Mouse (Mus musculus): Measurements from ENCODE around the gene Kcnj12. TPM values are rescaled to one million over a fixed set of nuclear protein-coding genes. Genes with fewer than 3 reads are reported as not detected.

Kcnj12 gene
- total and polyA plus RNA-seq, 3 experiments: not detected

DNA sequence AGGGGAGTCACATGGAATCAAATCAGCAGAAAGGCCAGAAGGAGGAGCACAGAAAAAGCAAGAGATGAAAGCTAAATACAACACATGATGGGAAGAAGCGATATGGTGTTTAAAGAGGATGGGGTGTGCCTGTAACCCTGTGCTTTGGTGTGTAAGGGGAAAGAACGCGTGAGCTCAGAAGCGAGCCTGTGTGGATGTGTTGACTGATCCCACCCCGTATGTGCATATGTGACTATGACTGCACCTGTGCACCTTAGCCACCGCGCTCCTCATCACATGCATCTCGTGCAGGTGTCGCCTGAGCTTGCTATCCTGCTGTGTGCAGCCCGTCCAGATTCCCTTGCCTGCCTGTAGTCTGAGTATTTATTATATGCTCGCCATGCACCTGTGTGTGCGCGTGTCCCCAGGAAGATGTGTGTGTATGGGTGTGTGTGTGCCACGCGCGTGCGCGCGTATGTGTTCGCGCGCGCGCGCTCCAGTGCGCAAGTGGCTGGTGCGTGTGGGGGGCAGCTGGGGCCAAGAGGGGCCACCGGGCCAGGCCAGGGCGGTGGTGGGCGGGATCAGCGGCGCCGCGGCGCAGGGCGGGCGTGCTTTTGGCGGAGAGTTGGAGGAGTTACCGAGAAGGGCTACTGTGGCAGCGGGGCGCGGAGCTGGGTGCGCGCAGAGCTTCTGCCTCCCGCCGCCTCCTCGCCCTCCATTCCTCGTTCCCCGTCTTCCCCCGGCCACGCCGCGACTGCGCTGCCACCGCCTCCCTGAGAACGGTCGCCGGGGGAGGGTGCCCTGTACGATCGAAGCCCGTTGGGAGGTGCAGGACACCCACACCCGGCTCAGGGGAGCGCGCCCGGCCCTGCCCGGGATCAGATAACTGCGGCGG is 451 bp upstream of the Kcnj12 start:
- H3K9me3 ChIP-seq (replicated peaks; ENCODE audit: low read length): no peaks in the 10 kb centered on the region
- dilution Hi-C loops (cut with MboI; ENCODE audit: extremely low pct_ligation_motif_present, extremely low pct_unique_long_range_greater_than_20kb, low sequenced_read_pairs): no loop called here
- H3K27ac ChIP-seq (ENCODE audit: insufficient read depth, low read depth): no peak overlapping the region
- DNase-seq (ENCODE audit: extremely low read depth): no peak
- no peaks in the 10 kb centered on the region for H3K36me3 ChIP-seq (replicated peaks in 1 of 2; ENCODE audit: control insufficient read depth in 1 of 2, insufficient read depth in 1 of 2, low read length in 1 of 2)
- no peak overlapping the region for H3K4me3 ChIP-seq (replicated peaks in 1 of 3; ENCODE audit: low read depth in 2 of 3, low read length in 2 of 3, poor library complexity in 1 of 3)
- H3K79me2 ChIP-seq (replicated peaks; ENCODE audit: control insufficient read depth, extremely low read depth, insufficient read depth, poor library complexity, severe bottlenecking): no peaks in the 10 kb centered on the region
- peaks cover 3 to 27% of the 10 kb centered on the region in 2 experiments for H3K4me1 ChIP-seq (ENCODE audit: control insufficient read depth in 1 of 2, insufficient read depth in 2 of 2)
- peaks cover 2% of the 10 kb centered on the region for H3K27me3 ChIP-seq (replicated peaks)
- in situ Hi-C loops (cut with MboI; ENCODE audit: low pct_ligation_motif_present, low pct_unique_long_range_greater_than_20kb, low sequenced_read_pairs): no loop called here
- H3K4me2 ChIP-seq (ENCODE audit: insufficient read depth, low read depth, poor library complexity, severe bottlenecking): no peak overlapping the region
- no peak overlapping the region for H3K9ac ChIP-seq (ENCODE audit: insufficient read depth, low read depth)
- TF ChIP-seq SIN3A (IDR thresholded peaks at IDR 0.05; ENCODE audit: low read length): no peak
- no peak for TF ChIP-seq KAT2A (IDR thresholded peaks at IDR 0.05; ENCODE audit: insufficient replicate concordance, low read length)
- no peak for TF ChIP-seq ZKSCAN1 (IDR thresholded peaks at IDR 0.05; ENCODE audit: borderline replicate concordance, low read depth, low read length)
- TF ChIP-seq MYC (IDR thresholded peaks at IDR 0.05; ENCODE audit: low read depth, low read length): no peak
- no peak for TF ChIP-seq RAD21 (IDR thresholded peaks at IDR 0.05; ENCODE audit: low read depth, low read length)
- no peak for TF ChIP-seq JUN (IDR thresholded peaks at IDR 0.05; ENCODE audit: insufficient read depth, low read depth, low read length)
- no peak for TF ChIP-seq MAZ (IDR thresholded peaks at IDR 0.05; ENCODE audit: low read depth, low read length)
- TF ChIP-seq NELFE (IDR thresholded peaks at IDR 0.05; ENCODE audit: low read depth, low read length): no peak
- no peak for TF ChIP-seq USF1 (IDR thresholded peaks at IDR 0.05; ENCODE audit: low read depth, low read length)
- TF ChIP-seq TBP (conservative IDR thresholded peaks at IDR 0.05; ENCODE audit: low read depth, low read length): no peak
- TF ChIP-seq EP300 (IDR thresholded peaks at IDR 0.05; ENCODE audit: low read length): no peak
- TF ChIP-seq ZC3H11A (IDR thresholded peaks at IDR 0.05; ENCODE audit: low read depth, low read length): no peak
- no peak for TF ChIP-seq JUND (conservative IDR thresholded peaks at IDR 0.05; ENCODE audit: low read depth, low read length)
- TF ChIP-seq MAFK (IDR thresholded peaks at IDR 0.05; ENCODE audit: insufficient replicate concordance, low read length): no peak
- no peak for TF ChIP-seq BHLHE40 (IDR thresholded peaks at IDR 0.05; ENCODE audit: low read depth, low read length)
- no peak for TF ChIP-seq CTCF (conservative IDR thresholded peaks at IDR 0.05 in 1 of 2, IDR thresholded peaks at IDR 0.05 in 1 of 2; ENCODE audit: low read depth in 2 of 2, low read length in 2 of 2)
- no peak for TF ChIP-seq HCFC1 (IDR thresholded peaks at IDR 0.05; ENCODE audit: low read depth, low read length)
- no peak for TF ChIP-seq ETS1 (conservative IDR thresholded peaks at IDR 0.05; ENCODE audit: low read depth, low read length)
